In the genomic region with DNA sequence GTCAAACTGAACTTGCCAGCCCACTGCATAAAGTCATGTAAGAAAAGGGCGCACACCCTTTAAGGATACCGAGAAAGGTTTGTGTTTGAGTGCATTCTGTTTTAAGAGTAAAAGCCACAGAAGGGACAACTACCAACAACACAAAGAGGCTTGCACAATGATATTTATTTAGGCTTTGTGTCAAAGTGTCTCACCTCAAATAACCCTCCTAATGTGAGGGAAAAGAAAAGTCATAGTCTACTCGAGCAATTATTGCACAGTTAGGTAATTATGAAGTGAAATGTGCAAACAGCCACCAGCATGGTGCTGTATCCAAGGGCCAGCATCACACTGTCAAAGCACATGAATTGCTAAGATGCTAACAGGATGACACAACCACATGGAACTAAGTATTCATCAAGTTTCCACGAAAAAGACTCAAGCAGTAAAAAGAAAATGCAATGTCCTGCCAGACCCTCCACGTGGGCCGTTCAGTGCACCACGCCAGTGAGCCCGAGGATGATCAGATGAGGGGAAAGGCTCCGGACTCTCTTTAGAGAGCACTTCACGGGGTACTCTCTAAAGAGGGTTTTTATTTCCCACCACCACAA, we compare ENCODE assay signal across 16 mouse cellular contexts. TPM values are rescaled to one million over a fixed set of nuclear protein-coding genes. Genes with fewer than 3 reads are reported as not detected.
A peak's percentile ranks its signal among the peaks of the same experiment; 100 is the strongest.
DNase-seq lines count a peak whose midpoint lies in the region; ATAC-seq and TF ChIP-seq lines count a peak whose summit lies in the region.
"Had no signal": no experiment of that assay in that cellular context is flagged by ENCODE, and none has a peak within 500 bp of the region (broad histone marks: within the 10 kb centered on the region; RNA-seq: fewer than 3 reads in every experiment).

No protein-coding gene starts in this region.

- H3K4me2 ChIP-seq in limb, embryonic 13.5 days (replicated peaks) = no peak overlapping the region
- no peak overlapping the region for H3K4me2 ChIP-seq in forebrain, embryonic 12.5 days
- H3K4me2 ChIP-seq: embryonic facial prominence, embryonic 15.5 days; forebrain, embryonic 13.5 days; heart, embryonic 15.5 days; neural tube, embryonic 12.5 days had no signal

- 70% methylated on average over 10 of the region's 10 CpGs for WGBS in limb, embryonic 13.5 days
- WGBS in limb, embryonic 10.5 days = 83% methylated on average over 10 of the region's 10 CpGs
- WGBS in forebrain, embryonic 12.5 days = 78% methylated on average over 10 of the region's 10 CpGs

- CTCF ChIA-PET in Patski (lab: Charles Lee) = no interaction called here

- no peak for TF ChIP-seq CTCF in Patski (IDR thresholded peaks at IDR 0.05)

- no peak overlapping the region for H3K4me3 ChIP-seq in limb, embryonic 13.5 days
- no peak overlapping the region for H3K4me3 ChIP-seq in limb, embryonic 10.5 days
- H3K4me3 ChIP-seq in forebrain, embryonic 12.5 days (replicated peaks) = no peak overlapping the region
- H3K4me3 ChIP-seq: embryonic facial prominence, embryonic 15.5 days; forebrain, embryonic 13.5 days; heart, embryonic 15.5 days; megakaryocyte, embryonic 14.5 days; neural tube, embryonic 12.5 days had no signal

- POLR2A ChIA-PET in Patski (lab: Charles Lee) = no interaction called here

- peaks cover 53% of the 10 kb centered on the region for H3K4me1 ChIP-seq in limb, embryonic 13.5 days
- H3K4me1 ChIP-seq in limb, embryonic 10.5 days = peaks cover 36% of the 10 kb centered on the region
- H3K4me1 ChIP-seq in forebrain, embryonic 12.5 days = peaks cover 8% of the 10 kb centered on the region

- ATAC-seq in limb, embryonic 13.5 days (ENCODE audit: low FRiP score, low read depth) = no peak
- ATAC-seq in Patski = peak; percentile 67
- no peak for ATAC-seq in forebrain, embryonic 12.5 days (ENCODE audit: low FRiP score)
- ATAC-seq: forebrain, embryonic 13.5 days had no signal

- no peak overlapping the region for H3K9ac ChIP-seq in limb, embryonic 13.5 days
- H3K9ac ChIP-seq in forebrain, embryonic 12.5 days = no peak overlapping the region
- H3K9ac ChIP-seq: embryonic facial prominence, embryonic 15.5 days; forebrain, embryonic 13.5 days; heart, embryonic 15.5 days; neural tube, embryonic 12.5 days had no signal

- peak overlapping the region; percentile 4; the same call in 1 of the 2 replicates for H3K27ac ChIP-seq in limb, embryonic 13.5 days
- no peak overlapping the region for H3K27ac ChIP-seq in limb, embryonic 10.5 days
- H3K27ac ChIP-seq in forebrain, embryonic 12.5 days = no peak overlapping the region
- H3K27ac ChIP-seq: forebrain, embryonic 13.5 days; heart, embryonic 15.5 days; neural tube, embryonic 12.5 days had no signal

- in situ Hi-C loops in Patski (cut with MboI; ENCODE audit: low pct_unique_long_range_greater_than_20kb) = no loop called here

- 0 out of 2 replicates have a peak, but pooled peaks cover 5% of the 10 kb centered on the region for H3K36me3 ChIP-seq in limb, embryonic 13.5 days
- 0 out of 2 replicates have a peak, but pooled peaks cover 2% of the 10 kb centered on the region for H3K36me3 ChIP-seq in limb, embryonic 10.5 days
- H3K36me3 ChIP-seq in forebrain, embryonic 12.5 days (replicated peaks) = no peaks in the 10 kb centered on the region
- H3K36me3 ChIP-seq: embryonic facial prominence, embryonic 15.5 days; G1E; heart, embryonic 15.5 days; neural tube, embryonic 12.5 days had no signal

- DNase-seq in gastrocnemius, adult 18-20 months (ENCODE audit: low spot score) = peak; percentile 61
- DNase-seq in gastrocnemius, postnatal 10 days = no peak
- no peak for DNase-seq in limb, embryonic 10.5 days (ENCODE audit: low spot score)
- no peak for DNase-seq in Patski (ENCODE audit: low read depth, low spot score)
- peak; percentile 40 for DNase-seq in induced T-regulatory cell, adult 2 months (ENCODE audit: low read depth)
- DNase-seq: kidney, adult 9 months; right cerebral cortex, postnatal 25 days had no signal

- peaks cover 6% of the 10 kb centered on the region; the same call in 1 of the 2 replicates for H3K9me3 ChIP-seq in limb, embryonic 13.5 days
- H3K9me3 ChIP-seq in limb, embryonic 10.5 days (replicated peaks) = no peaks in the 10 kb centered on the region
- peaks cover 7% of the 10 kb centered on the region; the same call in 1 of the 2 replicates for H3K9me3 ChIP-seq in forebrain, embryonic 12.5 days
- H3K9me3 ChIP-seq: embryonic facial prominence, embryonic 15.5 days; heart, embryonic 15.5 days had no signal

- H3K27me3 ChIP-seq in limb, embryonic 13.5 days = peaks cover 9% of the 10 kb centered on the region
- peaks cover 11% of the 10 kb centered on the region for H3K27me3 ChIP-seq in limb, embryonic 10.5 days (ENCODE audit: low read depth, poor library complexity, severe bottlenecking)
- no peaks in the 10 kb centered on the region for H3K27me3 ChIP-seq in Patski
- peaks cover 36% of the 10 kb centered on the region for H3K27me3 ChIP-seq in forebrain, embryonic 12.5 days
- H3K27me3 ChIP-seq: embryonic facial prominence, embryonic 15.5 days; heart, embryonic 15.5 days had no signal

RNA-seq across cellular contexts. Expression of a gene that starts 5.4 kb away (rescaled TPM):
- 10 to 100 TPM; 14.5 to 15.8 TPM for total RNA-seq in gastrocnemius, adult 18-20 months (2021)
- 10 to 100 TPM; 37.3 to 42.6 TPM for total RNA-seq in gastrocnemius, postnatal 10 days (2021)
- polyA plus RNA-seq in limb, embryonic 13.5 days (2015; fragmentation: Nextera tagmentation; extraction: Ambion mirVana) = 23.1 and 25.4 TPM in 2 replicates
- 12.1 and 13.6 TPM in 2 replicates for polyA plus RNA-seq in limb, embryonic 10.5 days (2016; fragmentation: Nextera tagmentation; extraction: Ambion mirVana)
- polyA plus RNA-seq in Patski (2021) = 35.6 TPM
- polyA plus RNA-seq in forebrain, embryonic 12.5 days (2016; fragmentation: Nextera tagmentation; extraction: Ambion mirVana) = 4.0 and 5.7 TPM in 2 replicates
- polyA plus RNA-seq: G1E had no signal

RNA-seq across cellular contexts. Expression of a gene that starts 46.9 kb away (rescaled TPM):
- total RNA-seq in gastrocnemius, adult 18-20 months (2021) = 1 to 10 TPM; 1.8 to 2.3 TPM
- total RNA-seq in gastrocnemius, postnatal 10 days (2021) = 1 to 10 TPM; 4.3 to 4.4 TPM
- polyA plus RNA-seq in limb, embryonic 13.5 days (2015; fragmentation: Nextera tagmentation; extraction: Ambion mirVana) = 4.4 and 4.5 TPM in 2 replicates
- 0.73 and 1.3 TPM in 2 replicates for polyA plus RNA-seq in limb, embryonic 10.5 days (2016; fragmentation: Nextera tagmentation; extraction: Ambion mirVana)
- 2.0 TPM for polyA plus RNA-seq in Patski (2021)
- 1.4 TPM in 2 replicates for polyA plus RNA-seq in forebrain, embryonic 12.5 days (2016; fragmentation: Nextera tagmentation; extraction: Ambion mirVana)
- total RNA-seq: common myeloid progenitor, adult 5-6 weeks had no signal
- polyA plus RNA-seq: G1E had no signal

Comparison
In these comparisons a context has a peak if more than half of its experiments do, and no peak if none do; other contexts are left out.
1. DNase-seq: peak in gastrocnemius, adult 18-20 months (single experiment) and induced T-regulatory cell, adult 2 months (single experiment); none in gastrocnemius, postnatal 10 days (single experiment), limb, embryonic 10.5 days (single experiment) and Patski (single experiment).